Mouse (Mus musculus) mature B cell (primary cell): Measurements from ENCODE around the gene Gm498.

Experiments used
- in situ Hi-C: fragments of 300-500 bp; cut with MboI; formaldehyde crosslinking; loops from 2 replicates; pipeline ENCODE4 v1.14.3; 2019

The Gm498 gene

GRCm38 (mm10) chr7:143892361-143892760 is 25.7 kb downstream of the Gm498 start:
- in situ Hi-C loops = no loop called here

- in situ Hi-C loops = no loop called here
These were observed 34.0 kb downstream of the Gm498 start for GRCm38 (mm10) chr7:143900667-143901066.

- in situ Hi-C loops = no loop called here
These were observed 38.5 kb downstream of the Gm498 start for GRCm38 (mm10) chr7:143905176-143905575.

GRCm38 (mm10) chr7:143905606-143906005 is 39.0 kb downstream of the Gm498 start:
- in situ Hi-C loops = no loop called here

- in situ Hi-C loops = loop anchor here (10.0 kb wide), 1 partner anchor 89 kb away; the partner anchor contains the start of genes Dhcr7 and Nadsyn1
These were observed 47.0 kb downstream of the Gm498 start for GRCm38 (mm10) chr7:143913611-143914010.

GRCm38 (mm10) chr7:143919031-143919679 is 52.5 kb downstream of the Gm498 start:
- in situ Hi-C loops = loop anchor here (10.0 kb wide), 1 partner anchor 94 kb away; the partner anchor contains the start of genes Dhcr7 and Nadsyn1

- in situ Hi-C loops = no loop called here
These were observed 63.3 kb downstream of the Gm498 start for GRCm38 (mm10) chr7:143929899-143930298.

- in situ Hi-C loops = no loop called here
These were observed 72.0 kb downstream of the Gm498 start for GRCm38 (mm10) chr7:143938647-143939046.

- in situ Hi-C loops = no loop called here
These were observed 72.8 kb downstream of the Gm498 start for GRCm38 (mm10) chr7:143939476-143939875.

GRCm38 (mm10) chr7:143942941-143943691 is 76.5 kb downstream of the Gm498 start:
- in situ Hi-C loops = no loop called here

GRCm38 (mm10) chr7:143944421-143944980 is 77.9 kb downstream of the Gm498 start:
- in situ Hi-C loops = no loop called here
